Mouse (Mus musculus): ENCODE measurements around the gene Atg16l2.

GRCm38 (mm10) chr7:101271602-101272001 lies 30.4 kb downstream of the Atg16l2 start:
- TF ChIP-seq MYOD1 (IDR thresholded peaks at IDR 0.05; ENCODE audit: control insufficient read depth in 1 of 3, insufficient read length in 2 of 3, low read depth in 2 of 3) (no peak), E2F4 (IDR thresholded peaks at IDR 0.05; ENCODE audit: insufficient read depth) (no peak)

Measured in myocyte (in vitro differentiated cells).